Mouse (Mus musculus) intestine, embryonic 16.5 days (tissue): ENCODE measurements at regions not wholly inside any gene's neighbourhood (a gene's known extent, or its start where the extent isn't known, plus 50 kb on each side); places are given as distances from the start of the nearest gene placed in this dataset.

Source experiments
- ATAC-seq: fragments of 200-750 bp; cut with Nextera tagmentation; 2 replicates; pipeline ENCODE4 v1.8.0; 2017; ENCODE audit warnings: moderate TSS enrichment, moderate library complexity
- H3K27ac ChIP-seq: fragments of 300-500 bp; sonication (generic); 2 replicates; pipeline ENCODE4 v1.5.1; 2014; ENCODE audit warnings: mild to moderate bottlenecking, low read length
- H3K27me3 ChIP-seq: fragments of 300-500 bp; sonication (generic); replicated peaks from 2 replicates; pipeline ENCODE4 v1.6.1; 2014; ENCODE audit warnings: low read length, control low read depth, mixed read lengths; ENCODE audit not compliant: control insufficient read depth, insufficient read depth
- H3K36me3 ChIP-seq: fragments of 300-500 bp; sonication (generic); 2 replicates; pipeline ENCODE4 v1.6.1; 2014; ENCODE audit warnings: low read length, control low read depth; ENCODE audit not compliant: control insufficient read depth, insufficient read depth
- H3K4me1 ChIP-seq: fragments of 300-500 bp; sonication (generic); 2 replicates; pipeline ENCODE4 v1.6.1; 2014; ENCODE audit warnings: low read length, control low read depth, mixed read lengths; ENCODE audit not compliant: control insufficient read depth, insufficient read depth
- H3K4me2 ChIP-seq: fragments of 300-500 bp; sonication (generic); 2 replicates; pipeline ENCODE4 v1.6.1; 2014; ENCODE audit warnings: low read depth, low read length, control low read depth
- H3K4me3 ChIP-seq: fragments of 300-500 bp; sonication (generic); 2 replicates; pipeline ENCODE4 v1.5.1; 2014; ENCODE audit warnings: mild to moderate bottlenecking, low read length
- H3K9ac ChIP-seq: fragments of 300-500 bp; sonication (generic); 2 replicates; pipeline ENCODE4 v1.6.1; 2014; ENCODE audit warnings: low read depth, low read length
- H3K9me3 ChIP-seq: fragments of 300-500 bp; sonication (generic); 2 replicates; pipeline ENCODE4 v1.6.1; 2016; ENCODE audit warnings: low read length, control low read depth; ENCODE audit not compliant: control insufficient read depth
- WGBS: fragments of 180-500 bp; shearing (Covaris S2); extraction: QIAGEN DNeasy Blood & Tissue Kit; methylation state at CpG from one replicate; pipeline ENCODE4 v1.1.7; 2014; 5-methylcytosine and 5-hydroxymethylcytosine counted together

DNA sequence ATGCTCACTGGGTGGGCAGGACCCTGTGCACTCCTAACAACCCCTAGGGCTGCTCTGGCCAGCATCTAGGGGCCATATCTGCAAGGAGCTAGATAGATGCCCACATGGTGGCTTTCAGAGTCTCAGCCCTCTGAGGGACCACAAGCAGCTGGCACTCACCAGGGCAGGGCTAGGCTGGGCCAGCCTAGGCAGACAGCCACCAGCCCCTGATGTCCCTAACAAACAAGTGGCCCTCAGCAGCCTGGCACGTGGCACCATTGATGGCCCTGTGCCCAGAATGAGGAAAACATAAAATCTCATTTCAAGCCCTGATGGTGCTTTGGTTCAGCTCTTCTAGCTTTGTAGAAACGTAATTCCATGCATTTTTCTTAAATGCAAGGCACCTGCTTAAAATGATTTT, 102.8 kb upstream of the Lhx1 start:
- Histone ChIP-seq H3K9me3 (no peaks in the 10 kb centered on the region), H3K27me3 (no peaks in the 10 kb centered on the region), H3K4me1 (no peaks in the 10 kb centered on the region), H3K9ac (no peak overlapping the region), H3K4me2 (no peak overlapping the region), H3K27ac (no peak overlapping the region), H3K4me3 (no peak overlapping the region), H3K36me3 (no peaks in the 10 kb centered on the region)
- ATAC-seq, result no peak
- WGBS, result 68% methylated on average over 2 of the region's 2 CpGs

DNA sequence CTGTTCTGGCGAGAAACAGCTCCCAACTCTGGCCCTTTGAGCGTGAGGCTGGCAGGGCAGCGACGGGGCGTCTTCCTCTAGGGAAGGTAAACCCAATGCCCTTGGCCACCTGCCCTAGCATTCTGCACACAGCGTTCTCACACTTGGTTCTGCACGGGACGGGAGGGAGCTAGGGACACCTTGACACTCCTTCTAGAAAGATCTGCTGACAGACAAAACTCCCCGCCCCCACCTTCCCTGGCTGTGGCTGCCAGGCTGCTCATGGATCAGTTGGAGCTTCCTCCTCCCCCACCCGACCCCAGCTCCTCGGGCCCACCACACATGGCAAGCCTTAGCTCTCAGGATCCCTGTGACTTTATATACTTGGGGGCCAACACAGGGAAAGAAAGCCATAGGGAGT, 102.3 kb upstream of the Lhx1 start:
- Histone ChIP-seq H3K4me3 (no peak overlapping the region), H3K27me3 (no peaks in the 10 kb centered on the region), H3K4me2 (no peak overlapping the region), H3K4me1 (no peaks in the 10 kb centered on the region), H3K9ac (no peak overlapping the region), H3K27ac (no peak overlapping the region), H3K36me3 (no peaks in the 10 kb centered on the region), H3K9me3 (no peaks in the 10 kb centered on the region)
- WGBS, result 69% methylated on average over 11 of the region's 11 CpGs
- no peak for ATAC-seq

DNA sequence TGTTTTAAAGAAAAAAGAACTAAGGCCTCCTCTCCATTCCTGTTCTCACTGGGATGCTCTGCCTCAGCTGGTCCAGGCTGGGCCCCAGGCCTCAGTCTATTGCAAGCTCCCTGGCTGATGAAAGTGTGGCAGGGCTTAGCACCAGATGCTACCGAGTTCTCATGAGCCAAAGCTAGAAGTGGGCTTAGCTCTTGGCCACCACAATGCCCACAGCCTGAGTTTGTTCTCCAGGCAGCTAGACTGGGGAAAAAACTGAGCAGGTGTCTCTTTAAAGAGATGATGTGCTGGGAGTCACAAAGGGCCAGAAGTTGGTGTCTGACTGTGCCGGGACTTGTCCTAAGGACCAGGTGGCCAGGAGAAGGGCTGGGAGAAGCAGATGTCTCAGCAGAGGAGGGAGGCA, 101.9 kb upstream of the Lhx1 start:
- 69% methylated on average over 2 of the region's 2 CpGs for WGBS
- ATAC-seq, result no peak
- Histone ChIP-seq H3K4me2 (no peak overlapping the region), H3K36me3 (no peaks in the 10 kb centered on the region), H3K9me3 (no peaks in the 10 kb centered on the region), H3K4me3 (no peak overlapping the region), H3K4me1 (no peaks in the 10 kb centered on the region), H3K27me3 (no peaks in the 10 kb centered on the region), H3K9ac (no peak overlapping the region), H3K27ac (no peak overlapping the region)

DNA sequence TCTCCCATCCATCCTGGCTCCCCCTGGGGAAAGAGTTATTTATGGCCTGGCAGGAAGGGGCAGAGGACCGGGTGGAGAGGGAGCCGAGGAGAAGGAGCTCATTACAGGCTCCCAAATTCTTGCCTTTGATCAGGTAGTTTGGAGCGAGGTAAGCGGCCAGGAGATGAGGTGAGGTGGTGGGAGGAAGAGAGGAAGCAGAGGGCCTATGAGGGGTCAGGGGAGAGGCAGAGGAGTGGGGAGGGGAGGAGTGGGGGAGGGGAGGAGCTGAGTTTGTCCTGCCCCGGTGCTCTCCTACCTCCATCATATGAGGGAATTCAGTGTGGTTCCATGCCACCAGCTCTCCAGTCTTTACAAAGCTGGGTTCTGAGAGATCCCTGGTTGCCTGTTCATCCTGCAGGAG, 98.8 kb upstream of the Lhx1 start:
- no peak overlapping the region for H3K4me3 ChIP-seq
- no peak overlapping the region for H3K9ac ChIP-seq
- H3K27me3 ChIP-seq, result 0 out of 2 replicates have a peak, but pooled peaks cover 2% of the 10 kb centered on the region
- no peak overlapping the region for H3K27ac ChIP-seq
- no peaks in the 10 kb centered on the region for H3K4me1 ChIP-seq
- WGBS, result 14% methylated on average over 5 of the region's 5 CpGs
- no peak overlapping the region for H3K4me2 ChIP-seq
- no peak for ATAC-seq
- no peaks in the 10 kb centered on the region for H3K36me3 ChIP-seq
- no peaks in the 10 kb centered on the region for H3K9me3 ChIP-seq

DNA sequence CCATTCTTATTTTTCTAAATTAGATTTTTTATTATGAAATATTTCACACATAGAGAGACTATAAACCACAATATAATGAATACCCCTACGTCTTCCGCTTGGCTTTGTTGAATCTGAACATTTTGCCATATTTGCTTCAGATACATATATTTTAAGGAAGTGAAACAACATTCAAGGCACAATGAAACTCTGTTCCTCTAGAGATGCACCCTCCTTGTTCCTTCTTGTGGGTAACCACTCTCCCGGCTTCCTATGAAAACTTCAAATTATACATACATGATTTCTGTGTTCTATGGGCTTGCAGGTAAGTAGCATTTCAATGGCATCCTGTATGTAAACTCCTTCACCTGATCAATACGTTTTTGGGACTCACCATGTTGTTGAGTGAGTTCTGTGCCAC, 94.4 kb upstream of the Lhx1 start:
- H3K4me3 ChIP-seq, result no peak overlapping the region
- no peak overlapping the region for H3K27ac ChIP-seq
- H3K36me3 ChIP-seq, result no peaks in the 10 kb centered on the region
- H3K9me3 ChIP-seq, result no peaks in the 10 kb centered on the region
- WGBS, result 83% methylated on average over 4 of the region's 4 CpGs
- ATAC-seq, result no peak
- no peak overlapping the region for H3K4me2 ChIP-seq
- H3K9ac ChIP-seq, result no peak overlapping the region
- no peaks in the 10 kb centered on the region for H3K4me1 ChIP-seq
- H3K27me3 ChIP-seq, result 0 out of 2 replicates have a peak, but pooled peaks cover 2% of the 10 kb centered on the region

DNA sequence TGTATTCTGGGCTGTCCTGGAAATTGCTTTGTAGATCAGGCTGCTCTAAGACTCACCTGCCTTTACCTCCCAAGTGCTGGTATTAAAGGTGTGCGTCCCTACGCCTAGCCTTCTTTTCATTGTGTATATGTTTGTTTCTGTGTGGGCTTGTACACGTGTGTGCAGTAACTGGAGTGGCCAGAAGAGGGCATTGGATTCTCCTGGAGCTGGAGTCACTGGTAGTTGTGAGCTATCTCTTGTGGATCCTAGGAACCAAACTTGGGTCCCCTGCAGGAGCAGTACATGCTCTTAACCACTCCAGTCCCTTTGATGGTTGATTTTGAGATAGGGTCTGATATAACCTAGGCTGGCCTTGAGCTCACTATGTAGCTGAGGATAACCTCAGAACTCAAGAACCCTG, 93.2 kb upstream of the Lhx1 start:
- no peaks in the 10 kb centered on the region for H3K9me3 ChIP-seq
- no peak overlapping the region for H3K9ac ChIP-seq
- no peaks in the 10 kb centered on the region for H3K4me1 ChIP-seq
- no peak overlapping the region for H3K4me3 ChIP-seq
- no peak overlapping the region for H3K4me2 ChIP-seq
- 0 out of 2 replicates have a peak, but pooled peaks cover 2% of the 10 kb centered on the region for H3K27me3 ChIP-seq
- no peaks in the 10 kb centered on the region for H3K36me3 ChIP-seq
- WGBS, result 86% methylated on average over 3 of the region's 3 CpGs
- H3K27ac ChIP-seq, result no peak overlapping the region
- ATAC-seq, result no peak

DNA sequence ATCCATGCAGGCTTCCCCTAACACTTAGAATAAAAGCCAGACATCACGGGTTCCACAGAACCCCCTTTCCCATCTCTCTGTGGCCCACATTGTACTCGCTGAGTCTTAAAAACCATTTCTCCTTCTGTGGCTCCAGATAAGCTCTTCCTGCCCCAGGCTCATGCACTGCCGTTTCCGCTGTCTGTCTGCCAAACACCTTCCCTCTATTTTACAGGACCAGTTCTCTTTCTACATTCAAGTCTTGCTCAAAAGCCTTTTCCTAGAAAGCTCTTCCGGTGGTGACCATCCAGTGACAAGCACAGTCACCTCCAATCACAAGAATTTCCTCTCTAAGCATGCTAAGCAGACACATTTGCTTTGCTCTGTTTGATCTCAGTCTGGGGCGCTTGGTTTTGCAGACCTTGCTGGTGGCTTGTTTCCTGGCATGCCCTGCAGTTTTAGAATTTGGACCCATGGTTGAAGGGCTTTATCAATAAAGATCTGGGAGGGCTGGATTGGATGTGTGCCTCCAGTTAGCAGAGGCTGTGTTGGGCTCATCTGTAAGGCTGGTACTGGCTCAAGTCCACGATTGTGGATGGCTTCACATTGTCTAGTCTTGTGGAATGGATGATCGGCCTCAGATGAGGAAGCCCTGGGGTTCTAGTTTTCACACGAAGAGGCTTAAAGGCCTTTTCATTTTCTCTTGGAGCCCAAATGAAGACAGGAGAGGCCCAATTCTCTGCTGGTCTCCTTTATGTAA, 87.8 kb upstream of the Lhx1 start:
- WGBS, result 73% methylated on average over 9 of the region's 9 CpGs

DNA sequence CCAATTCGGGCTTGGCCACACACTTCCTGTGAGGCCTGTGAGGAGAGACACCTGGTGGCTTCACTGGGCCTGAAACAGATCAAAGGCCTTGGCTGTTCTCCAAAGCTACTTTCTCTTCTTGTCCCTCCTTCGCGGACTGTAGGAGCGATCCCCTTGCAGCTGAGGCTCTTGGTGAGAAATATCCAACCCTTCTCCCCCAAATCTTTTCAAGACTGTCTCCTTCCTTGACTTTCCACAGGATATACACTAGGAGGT, 86.2 kb upstream of the Lhx1 start:
- H3K27ac ChIP-seq, result no peak overlapping the region
- 35% methylated on average over 4 of the region's 4 CpGs for WGBS
- ATAC-seq, result no peak
- no peak overlapping the region for H3K4me2 ChIP-seq
- H3K9me3 ChIP-seq, result no peaks in the 10 kb centered on the region
- no peak overlapping the region for H3K4me3 ChIP-seq
- H3K9ac ChIP-seq, result no peak overlapping the region
- H3K4me1 ChIP-seq, result no peaks in the 10 kb centered on the region
- no peaks in the 10 kb centered on the region for H3K27me3 ChIP-seq
- H3K36me3 ChIP-seq, result no peaks in the 10 kb centered on the region

More for the DNA sequence above, 87.8 kb upstream of the Lhx1 start:
- no peaks in the 10 kb centered on the region for H3K27me3 ChIP-seq
- H3K9me3 ChIP-seq, result no peaks in the 10 kb centered on the region
- no peak for ATAC-seq
- no peak overlapping the region for H3K27ac ChIP-seq
- H3K9ac ChIP-seq, result no peak overlapping the region
- no peak overlapping the region for H3K4me3 ChIP-seq
- H3K36me3 ChIP-seq, result no peaks in the 10 kb centered on the region
- no peaks in the 10 kb centered on the region for H3K4me1 ChIP-seq
- H3K4me2 ChIP-seq, result no peak overlapping the region

DNA sequence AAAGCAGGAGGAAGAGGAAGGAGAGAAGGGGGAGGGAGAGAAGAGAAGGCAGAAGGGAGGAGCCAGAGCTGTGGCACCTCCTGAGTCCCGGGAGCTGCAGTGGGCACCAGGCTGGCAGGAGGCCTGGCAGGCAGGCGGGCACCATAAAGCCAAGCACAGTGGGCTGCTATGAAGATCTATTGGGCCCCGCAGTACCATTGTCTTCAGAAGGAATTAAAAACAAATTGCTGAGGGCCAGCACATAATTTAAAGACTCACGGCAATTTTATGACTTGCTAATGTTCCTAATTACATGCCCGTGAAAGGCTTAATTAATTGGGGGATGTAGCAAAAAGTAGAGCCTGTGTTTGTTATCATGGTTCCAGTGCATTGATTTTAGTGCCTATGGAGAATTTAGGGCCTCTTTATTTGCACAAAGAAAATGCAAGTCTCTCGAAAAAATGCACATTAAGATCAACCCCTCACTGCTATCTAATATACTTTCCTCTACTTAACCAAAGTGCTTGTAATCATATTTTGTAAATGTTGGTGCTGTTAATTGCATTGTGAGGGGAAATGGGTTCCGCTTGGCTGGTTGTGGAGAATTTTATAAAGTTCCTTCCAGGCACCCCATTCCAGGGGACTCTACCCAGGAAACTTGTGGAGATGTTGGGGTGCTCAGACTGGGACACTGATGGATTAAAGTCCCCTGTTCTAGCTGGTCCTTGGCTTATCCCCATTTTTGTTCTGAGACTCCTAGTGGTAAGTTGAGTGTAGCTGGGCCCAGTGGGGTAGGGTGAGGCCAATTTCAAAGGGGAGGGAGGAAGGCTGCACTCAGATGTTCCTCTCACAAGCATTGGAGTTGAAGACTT, 85.7 kb upstream of the Lhx1 start:
- no peak overlapping the region for H3K27ac ChIP-seq
- H3K36me3 ChIP-seq, result no peaks in the 10 kb centered on the region
- H3K9me3 ChIP-seq, result no peaks in the 10 kb centered on the region
- H3K4me1 ChIP-seq, result no peaks in the 10 kb centered on the region
- ATAC-seq, result no peak
- H3K27me3 ChIP-seq, result no peaks in the 10 kb centered on the region
- H3K9ac ChIP-seq, result no peak overlapping the region
- 64% methylated on average over 7 of the region's 7 CpGs for WGBS
- no peak overlapping the region for H3K4me3 ChIP-seq
- H3K4me2 ChIP-seq, result no peak overlapping the region
